Mouse (Mus musculus): ENCODE data around the gene Ankrd13b. TPM values are rescaled to one million over a fixed set of nuclear protein-coding genes. Genes with fewer than 3 reads are reported as not detected.
A peak's percentile ranks its signal among the peaks of the same experiment; 100 is the strongest.

The Ankrd13b gene
- polyA plus RNA-seq, 1 experiment from 2014 or later: 10.4 TPM

- Histone ChIP-seq H3K36me3 (no peaks in the 10 kb centered on the region), H3K9me3 (replicated peaks) (no peaks in the 10 kb centered on the region), H3K4me2 (replicated peaks) (peak overlapping the region; percentile 94), H3K27me3 (no peaks in the 10 kb centered on the region), H3K27ac (replicated peaks) (peak overlapping the region; percentile 94), H3K9ac (peak overlapping the region; percentile 37; the same call in 1 of the 2 replicates), H3K4me1 (peaks cover 82% of the 10 kb centered on the region), H3K4me3 (replicated peaks) (peak overlapping the region; percentile 91)
- under 1% methylated on average over 13 of the region's 13 CpGs for WGBS
- ATAC-seq (ENCODE audit: insufficient number of reproducible peaks, low FRiP score, low TSS enrichment, low read depth): peak; percentile 84
These were observed 1.6 kb upstream of the Ankrd13b start for GRCm38 (mm10) chr11:77491123-77491501.

GRCm38 (mm10) chr11:77490451-77490850 is 973 bp upstream of the Ankrd13b start:
- Histone ChIP-seq H3K27ac (replicated peaks) (peak overlapping the region; percentile 94), H3K27me3 (no peaks in the 10 kb centered on the region), H3K4me3 (replicated peaks) (peak overlapping the region; percentile 86), H3K9ac (no peak overlapping the region), H3K9me3 (replicated peaks) (no peaks in the 10 kb centered on the region), H3K4me2 (replicated peaks) (peak overlapping the region; percentile 94), H3K36me3 (no peaks in the 10 kb centered on the region), H3K4me1 (peaks cover 83% of the 10 kb centered on the region)
- 61% methylated on average over 6 of the region's 6 CpGs for WGBS
- ATAC-seq (ENCODE audit: insufficient number of reproducible peaks, low FRiP score, low TSS enrichment, low read depth): no peak

- Histone ChIP-seq H3K4me3 (replicated peaks) (peak overlapping the region; percentile 86), H3K27me3 (no peaks in the 10 kb centered on the region), H3K9ac (peak overlapping the region; percentile 80), H3K9me3 (replicated peaks) (no peaks in the 10 kb centered on the region), H3K36me3 (no peaks in the 10 kb centered on the region), H3K4me1 (peaks cover 74% of the 10 kb centered on the region), H3K27ac (replicated peaks) (no peak overlapping the region), H3K4me2 (replicated peaks) (peak overlapping the region; percentile 94)
- WGBS: 2% methylated on average over 53 of the region's 55 CpGs
- ATAC-seq (ENCODE audit: insufficient number of reproducible peaks, low FRiP score, low TSS enrichment, low read depth): no peak
These were observed 502 bp downstream of the Ankrd13b start for GRCm38 (mm10) chr11:77488771-77489581.

- no peak overlapping the region for H3K4me3 ChIP-seq (replicated peaks)
- peaks cover 59% of the 10 kb centered on the region for H3K4me1 ChIP-seq
- no peak overlapping the region for H3K4me2 ChIP-seq (replicated peaks)
- no peaks in the 10 kb centered on the region for H3K36me3 ChIP-seq
- no peak for ATAC-seq (ENCODE audit: insufficient number of reproducible peaks, low FRiP score, low TSS enrichment, low read depth)
- H3K27ac ChIP-seq (replicated peaks): peak overlapping the region; percentile 1; the same call in 1 of the 2 replicates
- no peaks in the 10 kb centered on the region for H3K9me3 ChIP-seq (replicated peaks)
- no peaks in the 10 kb centered on the region for H3K27me3 ChIP-seq
- WGBS: 65% methylated on average over 5 of the region's 5 CpGs
- no peak overlapping the region for H3K9ac ChIP-seq
These were observed 2.7 kb downstream of the Ankrd13b start for GRCm38 (mm10) chr11:77486798-77487197.

- H3K4me2 ChIP-seq (replicated peaks): no peak overlapping the region
These were observed 4.2 kb downstream of the Ankrd13b start for GRCm38 (mm10) chr11:77485229-77485628.

GRCm38 (mm10) chr11:77483510-77484255 is 5.8 kb downstream of the Ankrd13b start:
- no peak overlapping the region for H3K4me2 ChIP-seq (replicated peaks)
- ATAC-seq (ENCODE audit: insufficient number of reproducible peaks, low FRiP score, low TSS enrichment, low read depth): no peak
- H3K9me3 ChIP-seq (replicated peaks): no peaks in the 10 kb centered on the region
- H3K36me3 ChIP-seq: no peaks in the 10 kb centered on the region
- no peak overlapping the region for H3K9ac ChIP-seq
- H3K4me1 ChIP-seq: peaks cover 35% of the 10 kb centered on the region
- no peak overlapping the region for H3K4me3 ChIP-seq (replicated peaks)
- no peaks in the 10 kb centered on the region for H3K27me3 ChIP-seq
- 63% methylated on average over 11 of the region's 11 CpGs for WGBS
- no peak overlapping the region for H3K27ac ChIP-seq (replicated peaks)

More at GRCm38 (mm10) chr11:77485229-77485628, 4.2 kb downstream of the Ankrd13b start:
- peaks cover 45% of the 10 kb centered on the region for H3K4me1 ChIP-seq
- H3K9me3 ChIP-seq (replicated peaks): no peaks in the 10 kb centered on the region
- no peak overlapping the region for H3K4me3 ChIP-seq (replicated peaks)
- ATAC-seq (ENCODE audit: insufficient number of reproducible peaks, low FRiP score, low TSS enrichment, low read depth): peak; percentile 15; the same call in 1 of the 2 replicates
- 49% methylated on average over 6 of the region's 6 CpGs for WGBS
- H3K9ac ChIP-seq: no peak overlapping the region
- no peaks in the 10 kb centered on the region for H3K27me3 ChIP-seq
- H3K27ac ChIP-seq (replicated peaks): no peak overlapping the region
- no peaks in the 10 kb centered on the region for H3K36me3 ChIP-seq

GRCm38 (mm10) chr11:77483043-77483442 is 6.4 kb downstream of the Ankrd13b start:
- peaks cover 29% of the 10 kb centered on the region for H3K4me1 ChIP-seq
- no peak overlapping the region for H3K9ac ChIP-seq
- H3K27me3 ChIP-seq: no peaks in the 10 kb centered on the region
- no peaks in the 10 kb centered on the region for H3K36me3 ChIP-seq
- 74% methylated on average over 3 of the region's 3 CpGs for WGBS
- no peak overlapping the region for H3K27ac ChIP-seq (replicated peaks)
- no peak for ATAC-seq (ENCODE audit: insufficient number of reproducible peaks, low FRiP score, low TSS enrichment, low read depth)
- H3K9me3 ChIP-seq (replicated peaks): no peaks in the 10 kb centered on the region
- H3K4me3 ChIP-seq (replicated peaks): no peak overlapping the region
- H3K4me2 ChIP-seq (replicated peaks): no peak overlapping the region

- Histone ChIP-seq H3K4me3 (replicated peaks) (no peak overlapping the region), H3K9me3 (replicated peaks) (no peaks in the 10 kb centered on the region), H3K36me3 (peaks cover 17% of the 10 kb centered on the region), H3K9ac (no peak overlapping the region), H3K27ac (replicated peaks) (no peak overlapping the region), H3K27me3 (no peaks in the 10 kb centered on the region), H3K4me2 (replicated peaks) (no peak overlapping the region), H3K4me1 (no peaks in the 10 kb centered on the region)
- 93% methylated on average over 6 of the region's 6 CpGs for WGBS
- no peak for ATAC-seq (ENCODE audit: insufficient number of reproducible peaks, low FRiP score, low TSS enrichment, low read depth)
These were observed 12.6 kb downstream of the Ankrd13b start for GRCm38 (mm10) chr11:77476895-77477294.

GRCm38 (mm10) chr11:77476216-77476615 is 13.3 kb downstream of the Ankrd13b start:
- Histone ChIP-seq H3K4me2 (replicated peaks) (no peak overlapping the region), H3K4me3 (replicated peaks) (no peak overlapping the region), H3K9ac (no peak overlapping the region), H3K4me1 (no peaks in the 10 kb centered on the region), H3K27ac (replicated peaks) (no peak overlapping the region), H3K27me3 (no peaks in the 10 kb centered on the region), H3K9me3 (replicated peaks) (no peaks in the 10 kb centered on the region), H3K36me3 (peaks cover 24% of the 10 kb centered on the region)
- no peak for ATAC-seq (ENCODE audit: insufficient number of reproducible peaks, low FRiP score, low TSS enrichment, low read depth)
- WGBS: 86% methylated on average over 14 of the region's 14 CpGs

- no peak overlapping the region for H3K27ac ChIP-seq (replicated peaks)
- H3K36me3 ChIP-seq: peaks cover 27% of the 10 kb centered on the region
- peaks cover 12% of the 10 kb centered on the region for H3K27me3 ChIP-seq
- no peak overlapping the region for H3K4me2 ChIP-seq (replicated peaks)
- no peaks in the 10 kb centered on the region for H3K9me3 ChIP-seq (replicated peaks)
- WGBS: 90% methylated on average over 16 of the region's 16 CpGs
- H3K9ac ChIP-seq: no peak overlapping the region
- H3K4me3 ChIP-seq (replicated peaks): no peak overlapping the region
- ATAC-seq (ENCODE audit: insufficient number of reproducible peaks, low FRiP score, low TSS enrichment, low read depth): no peak
- H3K4me1 ChIP-seq: 0 out of 2 replicates have a peak, but pooled peaks cover 3% of the 10 kb centered on the region
These were observed 16.7 kb downstream of the Ankrd13b start for GRCm38 (mm10) chr11:77472775-77473174.

- H3K36me3 ChIP-seq: peaks cover 27% of the 10 kb centered on the region
- no peak overlapping the region for H3K4me3 ChIP-seq (replicated peaks)
- H3K4me1 ChIP-seq: peaks cover 14% of the 10 kb centered on the region
- no peak for ATAC-seq (ENCODE audit: insufficient number of reproducible peaks, low FRiP score, low TSS enrichment, low read depth)
- WGBS: 72% methylated on average over 29 of the region's 29 CpGs
- peaks cover 26% of the 10 kb centered on the region for H3K27me3 ChIP-seq
- H3K9ac ChIP-seq: no peak overlapping the region
- no peak overlapping the region for H3K27ac ChIP-seq (replicated peaks)
- no peaks in the 10 kb centered on the region for H3K9me3 ChIP-seq (replicated peaks)
- no peak overlapping the region for H3K4me2 ChIP-seq (replicated peaks)
These were observed 18.1 kb downstream of the Ankrd13b start for GRCm38 (mm10) chr11:77471407-77471806.

Data from embryonic facial prominence, embryonic 15.5 days (tissue).